8 mouse cellular contexts compared by ENCODE assay signal in genomic region chr4:97772084-97772484, GRCm38 (mm10). TPM values are rescaled to one million over a fixed set of nuclear protein-coding genes. Genes with fewer than 3 reads are reported as not detected.
DNase-seq lines count a peak whose midpoint lies in the region; ATAC-seq and TF ChIP-seq lines count a peak whose summit lies in the region.

No protein-coding gene starts in this region.

- DNase-seq in gastrocnemius, adult 2 months, result peak; percentile 99
- DNase-seq in hindbrain, postnatal 0 days (ENCODE audit: low spot score), result peak; percentile 97
- DNase-seq in left cerebral cortex, adult 8-10 months (ENCODE audit: low spot score in 2 of 2), result peak; percentile 86 to 96
- peak; percentile 97 for DNase-seq in right cerebral cortex, adult 18-20 months
- DNase-seq in urinary bladder, adult 2 months (ENCODE audit: low spot score), result peak; percentile 95

- peak; percentile 10; the same call in 1 of the 2 replicates for TF ChIP-seq CTCF in gastrocnemius, adult 2 months (IDR thresholded peaks at IDR 0.05)
- no peak for TF ChIP-seq CTCF in hindbrain, postnatal 0 days (IDR thresholded peaks at IDR 0.05; ENCODE audit: low read depth)

- H3K9me3 ChIP-seq in hindbrain, postnatal 0 days (ENCODE audit: low read length), result no peaks in the 10 kb centered on the region

- H3K27ac ChIP-seq in gastrocnemius, adult 2 months, result peak overlapping the region; percentile 95
- peak overlapping the region; percentile 82 for H3K27ac ChIP-seq in hindbrain, postnatal 0 days

- H3K4me1 ChIP-seq in hindbrain, postnatal 0 days (ENCODE audit: insufficient read depth, low read length), result no peaks in the 10 kb centered on the region

- peak overlapping the region; percentile 86 for H3K4me3 ChIP-seq in gastrocnemius, adult 2 months
- H3K4me3 ChIP-seq in hindbrain, postnatal 0 days (ENCODE audit: low read length), result peak overlapping the region; percentile 40

- peak overlapping the region; percentile 85 for H3K4me2 ChIP-seq in hindbrain, postnatal 0 days (ENCODE audit: low read depth, low read length)

- H3K27me3 ChIP-seq in hindbrain, postnatal 0 days (ENCODE audit: insufficient read depth, low read length), result no peaks in the 10 kb centered on the region

- intact Hi-C loops in gastrocnemius, adult 2 months (cut with DNase I), result loop anchor here (2.0 kb wide), 1 partner anchor 97 kb away; no protein-coding TSS in a partner anchor

- H3K36me3 ChIP-seq in hindbrain, postnatal 0 days (ENCODE audit: insufficient read depth, low read length), result no peaks in the 10 kb centered on the region

- peak; percentile 83 for ATAC-seq in activated CD4-positive, CD25-positive, alpha-beta regulatory T cell, adult 4 months
- peak; percentile 90 for ATAC-seq in common myeloid progenitor, adult 5-6 weeks (replicated peaks; ENCODE audit: low read depth, poor library complexity, severe bottlenecking)
- ATAC-seq in hindbrain, postnatal 0 days, result peak; percentile 95
- ATAC-seq in megakaryocyte, adult 5-6 weeks (ENCODE audit: poor library complexity, severe bottlenecking), result peak; percentile 89

- H3K9ac ChIP-seq in hindbrain, postnatal 0 days (replicated peaks; ENCODE audit: low read length), result peak overlapping the region; percentile 49

- under 1% methylated on average over 24 of the region's 25 CpGs for WGBS in hindbrain, postnatal 0 days

RNA-seq across cellular contexts. Expression of gene Nfia, which starts 0.5 kb away (rescaled TPM):
- polyA plus RNA-seq in activated CD4-positive, CD25-positive, alpha-beta regulatory T cell, adult 4 months (2017; shearing (Covaris generic)), result 10 to 100 TPM in 1 of 2 experiments, 1 to 10 TPM in 1; 7.3 to 12.6 TPM
- total RNA-seq in common myeloid progenitor, adult 5-6 weeks (2017), result 9.4 and 23.0 TPM in 2 replicates
- 10 to 100 TPM; 57.0 to 57.8 TPM for total RNA-seq in gastrocnemius, adult 2 months (2021)
- total RNA-seq in hindbrain, postnatal 0 days (2014; rRNA removed), result 73.5 and 97.2 TPM in 2 replicates
- polyA plus RNA-seq in hindbrain, postnatal 0 days (2015; fragmentation: Nextera tagmentation; extraction: Ambion mirVana), result 71.0 and 76.8 TPM in 2 replicates
- total RNA-seq in left cerebral cortex, adult 8-10 months (2022), result 10 to 100 TPM; 55.9 to 77.3 (median 71.0) TPM
- 17.8 TPM in 2 replicates for total RNA-seq in megakaryocyte, adult 5-6 weeks (2015)
- 3.6 and 4.6 TPM in 2 replicates for total RNA-seq in megakaryocyte, adult 5-6 weeks (2017)
- 19.6 and 36.7 TPM in 2 replicates for polyA plus RNA-seq in urinary bladder, adult 2 months (2012; rRNA removed)

RNA-seq across cellular contexts. Expression of gene E130114P18Rik, which starts 5.8 kb away (rescaled TPM):
- polyA plus RNA-seq in activated CD4-positive, CD25-positive, alpha-beta regulatory T cell, adult 4 months (2017; shearing (Covaris generic)), result not detected
- total RNA-seq in common myeloid progenitor, adult 5-6 weeks (2017), result not detected in 2 replicates
- total RNA-seq in gastrocnemius, adult 2 months (2021), result not detected
- total RNA-seq in hindbrain, postnatal 0 days (2014; rRNA removed), result 17.1 and 22.3 TPM in 2 replicates
- polyA plus RNA-seq in hindbrain, postnatal 0 days (2015; fragmentation: Nextera tagmentation; extraction: Ambion mirVana), result 31.6 and 37.8 TPM in 2 replicates
- total RNA-seq in left cerebral cortex, adult 8-10 months (2022), result 1 to 10 TPM; 5.0 to 8.3 (median 6.2) TPM
- total RNA-seq in megakaryocyte, adult 5-6 weeks (2015), result not detected in 2 replicates
- not detected in 2 replicates for total RNA-seq in megakaryocyte, adult 5-6 weeks (2017)
- 0.22 and 0.72 TPM in 2 replicates for polyA plus RNA-seq in urinary bladder, adult 2 months (2012; rRNA removed)

Comparison
In these comparisons a context has a peak if more than half of its experiments do, and no peak if none do; other contexts are left out.
1. Peak in every context shown above with its lines: DNase-seq, ATAC-seq, H3K4me3 ChIP-seq and H3K27ac ChIP-seq.